Mouse (Mus musculus) kidney, adult 18-20 months (tissue): ENCODE measurements around the gene Hsf5.

Experiments
- DNase-seq: peaks from one replicate; pipeline ENCODE4 v3.0.0; 2021

Hsf5 gene

GRCm38 (mm10) chr11:87654693-87655092 lies 37.7 kb downstream of the Hsf5 start:
- DNase-seq = no peak

- no peak for DNase-seq
Measured at GRCm38 (mm10) chr11:87659216-87659615, 42.3 kb downstream of the Hsf5 start.

- DNase-seq = peak; percentile 93
Measured at GRCm38 (mm10) chr11:87662407-87662806, 45.4 kb downstream of the Hsf5 start, which contains the start of gene Rnf43. TSS of gene Rnf43 (plus strand) at chr11:87662722.

DNA sequence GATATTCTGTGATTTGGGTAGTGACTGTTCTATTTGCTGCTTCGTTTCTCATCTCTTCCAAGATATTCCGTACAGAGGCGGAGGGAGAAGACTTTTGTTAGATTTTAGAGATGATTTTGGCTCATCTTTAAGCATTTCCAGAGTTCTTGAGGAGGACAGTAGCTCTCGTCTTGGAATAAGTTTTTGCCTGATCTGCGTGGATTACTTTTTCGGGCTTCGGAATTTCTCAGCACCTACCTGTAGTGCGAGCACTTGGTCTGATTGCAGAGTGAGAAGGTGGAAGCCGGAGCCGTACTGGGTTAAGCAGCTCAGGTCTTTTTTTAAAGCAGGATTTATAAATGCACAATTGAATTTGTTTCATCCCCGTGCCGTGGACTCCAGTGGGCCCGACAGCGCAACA lies 45.9 kb downstream of the Hsf5 start:
- DNase-seq = peak; percentile 34

GRCm38 (mm10) chr11:87663948-87664347 lies 47.0 kb downstream of the Hsf5 start:
- no peak for DNase-seq

- peak; percentile 28 for DNase-seq
Measured at GRCm38 (mm10) chr11:87664521-87664920, 47.6 kb downstream of the Hsf5 start.

DNA sequence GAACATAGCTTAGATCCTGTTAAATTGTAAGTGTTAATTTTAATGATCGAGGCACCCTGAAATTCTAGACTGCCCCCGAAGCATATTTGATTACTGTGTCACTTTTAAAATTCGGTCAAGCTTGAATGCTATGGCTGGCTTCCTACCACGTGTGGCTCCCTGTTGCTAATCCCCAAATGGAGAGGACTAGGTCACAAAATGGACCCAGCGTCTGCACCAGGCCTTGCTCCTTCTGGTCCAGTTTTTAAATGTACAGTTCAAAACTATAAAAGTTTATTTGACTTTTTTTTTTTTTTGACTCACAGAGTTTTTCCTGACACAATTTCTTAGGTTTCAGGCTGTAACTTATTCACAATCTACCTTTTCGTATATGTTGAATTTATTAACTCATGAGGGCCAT lies 48.3 kb downstream of the Hsf5 start:
- DNase-seq = no peak

DNA sequence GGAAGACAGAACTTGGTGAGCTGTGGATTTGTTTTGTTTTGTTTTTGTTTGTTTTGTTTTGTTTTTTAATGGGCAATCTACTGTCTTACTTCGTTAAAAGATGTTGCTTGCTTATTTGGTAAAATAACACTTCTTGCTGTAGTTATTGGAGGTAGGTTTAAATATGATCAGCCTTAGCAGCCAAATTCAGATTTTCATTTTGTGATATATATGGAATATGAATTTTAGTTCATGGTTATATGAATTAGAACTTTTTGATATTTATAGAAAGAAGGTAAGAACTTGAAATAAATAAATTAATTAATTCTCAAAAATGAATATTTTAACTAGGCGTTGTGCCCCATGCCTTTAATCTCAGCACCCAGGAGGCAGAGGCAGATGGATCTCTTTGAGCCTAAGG lies 48.7 kb downstream of the Hsf5 start:
- DNase-seq = no peak

DNA sequence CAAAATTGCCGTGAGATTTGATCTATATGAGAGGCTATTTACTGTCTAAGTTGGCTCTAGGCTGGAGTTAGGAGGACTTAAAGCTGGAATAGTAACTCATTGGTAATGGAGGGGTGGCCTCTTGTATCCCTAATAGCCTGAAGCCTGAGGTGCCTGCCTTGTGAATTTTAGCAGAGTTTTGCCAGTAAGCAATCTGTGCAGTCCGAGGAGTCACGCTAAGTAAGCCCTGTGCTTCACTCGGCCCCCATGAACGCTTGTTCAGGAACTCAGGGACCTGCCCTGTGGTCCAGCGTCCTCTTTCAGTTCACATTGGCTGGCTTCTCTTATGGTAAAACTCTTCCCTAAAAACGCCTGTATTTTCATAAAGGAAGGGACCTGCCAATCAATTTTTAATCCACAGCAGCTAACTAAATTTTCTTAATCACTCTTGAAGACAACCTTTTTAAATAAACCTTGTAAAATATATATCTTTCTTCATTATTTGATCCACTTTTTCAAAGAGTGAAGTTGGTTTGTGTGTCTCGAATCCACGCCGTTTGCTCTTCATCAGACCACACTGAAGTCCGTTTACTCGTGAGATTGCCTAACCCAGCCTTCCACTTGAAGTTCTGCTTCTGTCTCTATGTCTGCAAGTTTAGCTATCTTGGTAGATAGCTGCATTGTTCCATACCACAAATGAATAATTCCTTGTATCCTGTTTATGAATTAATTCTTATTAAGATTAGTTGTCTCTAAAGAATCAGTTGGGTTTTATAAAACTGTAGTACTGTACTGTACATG lies 49.5 kb downstream of the Hsf5 start:
- no peak for DNase-seq

- no peak for DNase-seq
Measured at GRCm38 (mm10) chr11:87667107-87668090, 50.4 kb downstream of the Hsf5 start.

DNA sequence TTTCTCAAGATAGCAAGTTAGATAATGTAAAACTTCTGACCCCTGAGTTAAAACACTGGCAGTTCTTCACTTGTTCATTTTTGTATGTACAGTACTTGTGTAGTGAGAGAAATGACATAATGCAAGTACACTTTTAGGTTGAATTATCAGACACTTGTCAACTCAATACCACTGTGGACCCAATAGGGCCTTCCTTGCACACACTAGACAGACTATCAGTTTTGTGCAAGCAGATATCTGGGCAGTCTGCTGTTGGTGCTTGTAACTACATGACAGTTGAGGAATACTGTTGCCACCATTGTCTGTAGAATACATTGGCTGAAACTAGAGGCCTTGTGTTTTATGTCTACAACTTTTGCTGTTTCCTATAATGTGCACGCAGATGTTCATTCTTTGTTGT lies 56.3 kb downstream of the Hsf5 start:
- DNase-seq = no peak

DNA sequence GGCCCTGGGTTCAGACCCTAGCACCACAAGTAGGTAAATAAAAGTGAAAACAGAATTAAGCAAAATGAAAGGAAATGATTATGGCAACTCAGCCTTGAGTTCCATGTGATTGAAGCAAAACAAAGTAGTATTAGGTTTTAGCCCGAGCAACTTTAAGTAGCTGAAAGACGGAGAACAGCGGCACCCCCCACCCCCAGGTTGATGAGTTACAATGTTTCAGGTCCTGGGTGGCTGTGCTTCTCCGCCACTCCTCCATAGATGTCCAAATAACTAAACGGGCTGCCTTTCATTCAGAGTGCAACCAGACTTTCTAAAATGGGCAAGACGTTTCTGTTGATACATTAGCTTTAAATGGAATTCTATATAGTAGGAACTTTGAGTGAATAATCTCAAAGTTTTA lies 58.6 kb downstream of the Hsf5 start:
- DNase-seq = no peak

- DNase-seq = no peak
Measured at GRCm38 (mm10) chr11:87677756-87678155, 60.8 kb downstream of the Hsf5 start.

- DNase-seq = no peak
Measured at GRCm38 (mm10) chr11:87678545-87678944, 61.6 kb downstream of the Hsf5 start.

DNA sequence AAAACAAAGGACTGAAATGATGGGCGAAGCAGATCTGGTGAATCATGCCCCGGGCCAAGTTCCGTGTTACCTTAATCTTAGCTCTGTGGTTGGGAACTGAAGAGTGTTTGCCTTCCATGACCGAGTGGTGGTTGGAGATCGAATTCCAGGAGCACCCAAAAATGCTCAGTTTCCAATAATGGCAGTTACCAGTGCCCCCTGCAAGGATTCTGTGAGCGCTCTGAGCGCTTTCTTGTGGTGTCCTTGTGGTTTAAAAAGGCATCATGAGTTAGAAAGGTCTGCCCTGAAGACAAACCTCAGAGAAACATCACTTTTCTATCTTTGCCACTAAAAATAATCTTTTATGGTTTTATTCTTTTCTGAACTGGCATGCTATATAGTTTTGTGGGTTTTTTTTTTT lies 62.0 kb downstream of the Hsf5 start:
- DNase-seq = no peak

DNA sequence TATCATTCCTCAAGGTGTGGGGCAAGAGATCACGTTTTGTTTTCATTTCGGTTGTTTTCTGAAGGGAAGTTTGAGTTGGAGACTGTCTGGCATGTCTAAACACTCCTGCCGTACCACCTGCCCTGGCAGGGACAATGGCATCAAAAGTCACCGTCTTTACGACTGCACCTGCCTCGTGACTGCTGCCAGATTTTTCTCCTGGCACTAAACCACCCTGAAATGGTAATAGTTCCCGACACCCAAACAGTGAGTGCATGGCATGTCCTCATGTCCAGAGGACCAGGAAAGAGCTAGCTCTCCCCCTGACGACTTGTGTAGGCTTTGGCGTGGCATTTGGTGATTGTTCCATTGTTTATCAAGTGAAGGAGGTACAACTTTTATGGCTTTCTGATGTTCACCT lies 63.8 kb downstream of the Hsf5 start:
- no peak for DNase-seq

DNA sequence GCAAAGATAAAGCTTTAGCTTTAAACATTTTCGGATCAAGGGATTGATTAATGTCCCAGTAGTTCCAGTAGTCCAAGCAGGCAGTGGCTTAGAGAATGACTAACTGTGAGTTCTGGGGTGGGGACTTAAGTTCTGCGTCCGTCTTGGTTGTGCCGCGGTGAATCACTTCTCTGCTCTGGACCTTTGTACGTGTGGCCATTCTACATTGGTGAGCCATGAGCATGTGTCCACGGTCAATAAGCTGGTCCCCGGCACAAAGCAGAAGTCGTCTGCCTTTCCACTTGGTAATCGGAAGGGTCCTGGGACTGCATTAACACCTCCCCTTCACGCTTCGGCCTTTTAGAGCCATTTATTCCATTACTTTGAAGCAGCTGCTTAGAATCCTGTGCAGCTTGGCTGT lies 65.1 kb downstream of the Hsf5 start:
- DNase-seq = no peak

DNA sequence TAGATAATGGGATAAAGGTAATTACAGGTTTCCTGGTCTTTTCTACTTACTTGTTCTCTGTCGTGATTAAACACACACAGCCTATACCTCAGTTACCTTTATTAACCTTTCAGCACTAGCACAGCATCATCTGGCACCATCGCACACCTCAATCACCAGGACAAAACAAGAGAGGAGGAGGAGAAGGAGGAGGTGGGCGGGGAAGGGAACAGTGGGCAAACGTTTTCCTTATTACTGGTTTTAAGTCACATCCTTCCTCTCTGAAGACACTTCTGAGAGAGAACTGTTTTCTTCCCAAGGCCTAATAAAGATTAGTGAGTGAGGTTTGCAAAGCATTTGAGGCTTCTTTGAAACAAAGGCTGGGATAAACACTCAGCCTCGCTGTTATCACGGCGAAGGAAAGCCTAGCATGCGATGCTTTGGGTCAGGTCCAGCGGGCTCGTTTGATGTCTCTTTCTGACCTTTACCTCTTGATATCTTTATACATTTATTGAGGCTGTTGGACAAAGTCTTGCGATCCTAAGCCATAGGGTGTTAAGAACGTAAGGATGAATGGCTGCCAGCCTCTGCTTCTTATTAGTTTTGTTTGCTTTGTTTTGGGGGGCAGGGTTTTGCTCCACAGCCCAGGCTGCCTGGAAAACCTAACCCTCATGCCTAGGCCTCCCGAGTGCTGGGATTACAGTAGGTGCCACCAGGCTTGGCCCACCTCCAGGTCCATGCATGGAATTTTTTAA lies 66.0 kb downstream of the Hsf5 start:
- DNase-seq = no peak

DNA sequence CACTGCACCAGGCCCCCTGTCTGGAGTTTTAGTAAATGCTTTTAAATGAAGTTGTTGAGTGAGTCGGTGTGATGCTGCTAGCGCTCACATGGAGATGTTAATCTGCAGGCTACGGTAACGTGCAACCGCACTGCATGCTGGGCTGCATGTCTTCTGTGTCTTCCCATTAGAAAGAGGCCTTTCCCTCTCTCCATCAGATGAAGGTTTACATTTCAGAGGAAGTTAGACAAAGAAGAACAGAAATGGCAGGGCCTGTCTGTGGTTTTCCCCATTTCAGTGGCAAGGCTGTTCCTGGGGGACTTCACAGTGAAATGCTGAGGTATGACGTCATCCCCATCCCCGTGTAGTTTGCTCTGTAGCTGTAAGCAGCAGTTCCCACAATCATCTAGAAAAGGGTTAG lies 69.4 kb downstream of the Hsf5 start:
- no peak for DNase-seq

GRCm38 (mm10) chr11:87687246-87688225 lies 70.6 kb downstream of the Hsf5 start:
- DNase-seq = no peak

- no peak for DNase-seq
Measured at GRCm38 (mm10) chr11:87688478-87689203, 71.7 kb downstream of the Hsf5 start.
